Mouse (Mus musculus) cerebellum, adult 2 months (tissue): ENCODE measurements around the gene Hist1h2bf.

Experiments used
- CTCF ChIP-seq: fragments of 200-500 bp; IDR thresholded peaks from 2 replicates; pipeline ENCODE4 v1.5.1; 2011; ENCODE audit warnings: low read depth, mild to moderate bottlenecking, control low read depth, low read length, moderate library complexity, borderline replicate concordance; ENCODE audit not compliant: insufficient read depth
- POLR2A ChIP-seq: fragments of 200-500 bp; IDR thresholded peaks from 2 replicates; pipeline ENCODE4 v1.6.1; 2011; ENCODE audit warnings: low read length, control low read depth, borderline replicate concordance; ENCODE audit not compliant: insufficient read depth

DNA sequence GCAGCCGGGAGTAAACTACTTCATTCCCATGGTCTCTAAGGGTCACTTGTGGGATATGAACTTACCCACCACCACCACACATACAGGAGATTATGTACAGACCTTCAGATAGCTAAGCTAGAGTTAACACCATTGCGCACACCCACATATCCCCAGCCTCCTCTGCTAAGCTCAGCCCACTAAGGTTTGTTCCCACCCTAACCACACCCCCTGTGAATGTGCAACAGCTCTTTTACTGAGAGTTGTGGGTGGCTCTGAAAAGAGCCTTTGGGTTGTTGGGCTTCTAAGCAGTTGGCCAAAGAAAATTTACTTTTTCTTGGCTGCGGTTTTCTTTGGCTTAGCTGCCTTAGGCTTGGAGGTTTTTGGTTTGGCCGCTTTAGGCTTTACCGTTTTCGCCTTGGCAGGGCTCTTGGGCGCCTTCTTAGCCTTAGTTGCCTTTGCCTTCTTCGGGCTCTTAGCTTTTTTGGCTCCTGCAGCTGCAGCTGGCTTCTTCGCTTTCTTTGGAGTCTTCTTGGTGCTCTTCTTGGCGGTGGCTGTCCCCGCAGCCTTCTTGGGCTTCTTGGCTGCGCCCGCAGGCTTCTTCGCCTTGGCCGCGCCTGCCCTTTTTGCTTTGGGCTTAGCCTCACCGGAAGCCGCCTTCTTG, 47.7 kb upstream of the Hist1h2bf start:
- no peak for TF ChIP-seq CTCF
- peak; percentile 25; the same call in 1 of the 2 replicates for TF ChIP-seq POLR2A
